Mouse (Mus musculus): ENCODE measurements at regions not wholly inside any gene's neighbourhood (a gene's known extent, or its start where the extent isn't known, plus 50 kb on each side); places are given as distances from the start of the nearest gene placed in this dataset.

DNA sequence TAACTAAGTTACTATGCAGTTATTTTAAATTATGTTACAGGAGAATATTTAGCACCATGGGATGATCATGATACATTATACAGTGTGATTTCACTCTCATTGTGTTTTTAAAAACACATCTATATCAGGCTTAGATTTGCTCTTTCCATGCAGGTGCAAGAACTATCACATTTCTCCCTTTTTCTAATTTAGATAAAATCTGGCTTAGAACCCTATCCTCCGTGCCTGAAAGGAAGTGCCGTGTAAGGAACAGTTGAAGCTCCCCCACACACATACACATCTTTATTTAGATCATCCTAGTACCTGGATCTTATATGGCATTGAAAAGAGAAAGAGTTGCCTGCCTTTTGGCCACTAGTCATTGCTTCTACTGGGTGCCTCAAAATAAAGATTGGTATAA is 925.0 kb upstream of the Gm7489 start:
- DNase-seq: no peak

DNA sequence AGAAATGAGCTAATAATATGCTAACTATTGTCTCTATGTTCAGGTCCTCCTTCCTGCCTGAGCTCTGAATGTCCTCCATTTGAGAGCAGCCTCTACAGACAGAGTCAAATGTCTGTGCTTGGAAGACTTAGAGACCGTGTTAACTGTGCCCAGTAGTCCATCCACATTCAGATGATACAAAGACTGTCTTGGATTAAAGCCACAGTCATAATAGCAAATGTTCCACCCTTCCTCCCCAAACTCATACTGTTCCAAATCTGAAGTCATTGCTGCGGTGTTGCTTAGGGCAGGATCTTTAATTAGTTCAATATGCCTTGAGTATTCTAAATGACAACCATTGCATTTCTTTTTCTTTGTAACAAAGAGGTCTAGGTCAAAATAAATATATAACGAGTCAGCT is 923.2 kb upstream of the Gm7489 start:
- DNase-seq: no peak

DNA sequence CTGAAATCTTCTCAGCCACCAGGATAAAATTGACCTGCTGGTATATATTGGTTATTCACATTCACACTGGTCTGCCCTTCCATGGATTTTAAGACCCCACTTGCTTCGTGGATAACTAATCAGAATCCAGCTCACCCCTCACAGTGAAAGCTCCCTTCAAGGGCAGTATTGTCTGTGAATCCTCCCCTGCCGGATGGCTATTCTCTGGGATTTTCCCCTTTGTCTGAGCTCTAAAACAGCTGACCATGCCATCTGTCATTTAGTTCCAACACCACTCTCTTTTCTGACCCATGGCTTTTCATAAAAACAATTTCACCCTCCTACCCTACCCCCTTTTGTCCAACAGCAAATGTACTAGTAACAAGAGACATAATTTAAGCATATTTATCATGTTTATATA is 920.8 kb upstream of the Gm7489 start:
- DNase-seq: no peak

DNA sequence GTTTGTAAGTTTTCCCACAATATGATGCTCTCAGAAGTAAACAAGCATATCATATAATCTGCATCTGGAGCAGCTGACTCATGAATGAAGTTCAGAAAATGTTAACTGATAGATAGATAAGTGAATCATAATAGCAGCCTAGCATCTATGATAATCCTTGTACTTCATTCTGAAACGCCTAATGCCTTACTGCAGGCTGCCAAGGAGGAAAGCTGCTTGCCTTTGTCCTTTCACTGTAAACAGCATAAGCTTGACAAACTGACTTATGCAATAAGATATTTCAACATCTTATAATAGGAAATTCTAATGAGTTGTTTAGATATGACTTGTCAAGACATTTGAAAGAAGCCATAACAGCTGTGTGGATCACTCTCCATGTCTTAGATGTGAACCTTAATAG is 920.3 kb upstream of the Gm7489 start:
- DNase-seq: no peak

DNA sequence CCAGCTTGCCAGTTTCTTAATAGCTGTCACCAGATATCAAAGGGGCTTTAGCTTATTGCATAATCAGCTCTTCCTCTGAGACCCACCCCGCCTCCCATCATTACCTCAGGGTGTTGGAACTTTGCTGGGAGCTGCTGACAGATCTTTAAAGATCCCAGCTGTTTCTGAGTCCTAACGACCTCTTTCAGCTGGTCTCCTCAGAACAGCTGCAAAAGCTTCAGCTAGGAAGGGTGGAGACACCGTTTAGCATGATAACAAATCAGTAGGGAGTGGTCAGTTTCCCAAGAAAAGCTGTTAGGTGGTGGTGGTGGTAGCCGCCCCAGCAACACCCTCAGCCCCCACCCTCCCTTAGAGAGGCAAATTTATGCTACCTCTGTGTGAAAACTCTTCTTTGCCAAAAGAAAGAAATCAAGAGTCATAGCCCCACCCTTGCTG is 916.9 kb upstream of the Gm7489 start:
- DNase-seq: peak; percentile 5 to 37

DNA sequence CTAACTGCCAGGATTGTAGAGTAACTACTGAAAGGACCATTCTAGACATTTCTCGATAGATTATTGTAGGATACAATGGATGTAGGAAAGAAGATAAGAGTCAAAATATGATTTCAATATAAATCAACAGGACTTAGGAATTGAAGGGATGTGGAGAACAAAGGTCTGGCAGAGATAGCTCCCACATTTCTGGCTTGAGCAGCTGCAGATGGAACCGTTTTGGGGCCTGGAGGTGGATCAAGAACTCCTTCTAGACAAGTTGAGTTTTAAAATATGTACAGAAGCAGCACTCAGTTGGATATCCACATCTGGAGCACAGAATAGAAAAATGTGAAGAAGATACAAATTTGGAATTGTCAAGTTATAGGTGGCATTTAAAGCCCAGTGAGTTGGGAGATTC is 901.9 kb upstream of the Gm7489 start:
- no peak for DNase-seq

DNA sequence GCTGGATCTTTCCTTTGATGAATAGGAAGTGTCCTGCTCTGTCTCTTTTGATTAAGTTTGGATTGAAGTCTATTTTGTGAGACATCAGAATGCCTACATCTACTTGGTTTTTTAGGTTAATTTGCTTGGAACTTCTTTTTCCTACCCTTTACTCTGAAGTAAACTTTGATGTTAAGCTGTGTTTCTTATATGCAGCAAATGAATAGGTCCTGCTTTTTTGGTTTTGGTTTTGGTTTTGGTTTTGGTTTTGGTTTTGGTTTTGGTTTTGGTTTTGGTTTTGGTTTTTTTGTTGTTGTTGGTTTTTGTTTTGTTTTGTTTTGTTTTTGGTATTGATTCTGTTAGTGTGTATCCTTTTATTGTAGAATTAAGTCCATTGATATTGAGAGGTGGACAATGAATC is 894.1 kb upstream of the Gm7489 start:
- DNase-seq: no peak

DNA sequence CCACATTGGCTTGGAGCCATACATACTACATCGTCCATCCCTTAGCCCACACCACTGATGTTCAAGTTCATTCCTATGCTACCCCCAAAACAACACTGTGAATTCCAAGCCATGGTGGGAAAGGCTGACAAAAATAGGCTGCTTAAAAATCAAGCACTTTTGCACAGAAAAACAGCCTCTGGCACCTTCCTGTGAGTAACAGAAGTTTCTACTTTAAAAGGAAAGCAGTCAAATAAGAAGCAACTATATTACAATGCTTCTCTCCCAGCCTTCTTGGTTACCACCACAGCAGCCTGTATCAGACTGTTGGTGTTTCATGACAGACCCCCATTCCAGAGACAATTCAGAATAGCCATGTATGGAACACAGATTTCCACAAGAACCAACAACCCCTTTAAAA is 890.4 kb upstream of the Gm7489 start:
- no peak for DNase-seq

DNA sequence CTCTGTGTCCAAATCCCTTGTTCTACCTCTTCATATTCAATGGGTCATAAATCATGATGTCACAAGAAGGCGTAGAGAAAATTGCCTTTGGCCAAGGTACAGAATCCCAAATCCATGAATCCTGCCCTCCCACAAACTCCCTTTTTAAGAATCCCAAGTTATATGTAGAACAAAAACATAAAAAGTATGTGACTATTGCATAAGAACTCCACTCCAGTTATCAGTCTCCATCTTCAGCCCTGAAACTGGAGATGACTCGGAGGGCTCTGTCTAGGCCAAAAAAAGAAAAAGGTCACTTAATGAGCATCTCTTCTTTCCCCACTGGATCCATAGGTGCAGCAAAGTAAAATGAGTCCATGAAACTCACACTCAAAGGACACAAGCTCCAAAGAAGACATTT is 885.5 kb upstream of the Gm7489 start:
- no peak for DNase-seq

DNA sequence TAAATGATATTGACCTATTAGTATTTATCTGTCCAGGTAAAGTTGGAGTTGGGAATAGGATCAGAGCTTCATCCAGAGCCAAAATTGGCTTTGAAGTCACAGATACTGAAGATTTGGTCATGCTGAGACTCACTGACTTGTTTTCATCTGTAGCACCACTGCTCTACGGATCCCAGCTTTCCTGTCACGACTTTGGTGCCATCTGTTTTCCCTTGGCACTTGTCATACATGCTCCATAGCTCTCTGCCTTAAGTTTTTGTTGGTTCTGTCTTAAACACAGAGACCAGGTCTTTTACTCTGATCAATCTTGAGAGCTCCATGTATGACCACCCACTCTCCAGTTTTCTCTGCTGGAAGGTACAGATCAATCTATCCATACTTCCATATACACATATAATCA is 884.9 kb upstream of the Gm7489 start:
- no peak for DNase-seq

DNA sequence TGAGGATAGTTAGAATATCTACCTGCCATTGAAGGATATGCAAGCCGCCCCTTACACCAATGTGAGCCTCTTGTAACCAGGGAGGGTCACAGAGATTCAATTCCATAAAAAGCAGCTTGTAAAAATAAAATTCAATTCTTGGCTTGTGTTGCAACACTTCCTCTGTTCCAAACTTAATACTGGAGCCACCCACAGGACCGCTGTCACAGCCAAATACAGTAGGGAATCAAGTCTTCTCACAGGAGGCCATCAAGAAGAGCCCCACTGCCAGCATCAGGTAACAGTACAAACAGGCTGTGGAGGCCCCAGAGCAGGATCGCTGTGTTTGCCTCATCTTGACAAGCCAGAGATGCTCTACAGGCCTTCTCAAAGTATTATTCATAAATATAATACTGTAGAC is 883.3 kb upstream of the Gm7489 start:
- DNase-seq: no peak

DNA sequence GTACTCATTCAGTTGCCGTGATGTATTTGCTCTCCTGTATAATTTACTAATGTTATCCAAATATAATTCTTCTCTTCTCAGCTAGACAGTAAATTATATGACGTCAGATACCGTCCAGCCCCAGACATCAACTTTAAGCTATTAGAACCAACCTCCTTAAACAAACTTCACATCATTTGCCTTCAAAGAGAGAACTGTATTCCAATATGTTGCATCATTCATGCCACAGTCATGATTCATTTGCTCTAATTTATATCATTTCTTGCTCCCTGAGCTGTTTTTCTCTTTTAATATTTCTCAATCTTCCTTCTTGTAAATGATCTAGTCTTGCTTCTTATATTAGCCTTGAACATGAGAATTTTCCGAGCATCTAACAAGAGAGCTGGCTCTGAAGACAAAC is 882.7 kb upstream of the Gm7489 start:
- DNase-seq: no peak

DNA sequence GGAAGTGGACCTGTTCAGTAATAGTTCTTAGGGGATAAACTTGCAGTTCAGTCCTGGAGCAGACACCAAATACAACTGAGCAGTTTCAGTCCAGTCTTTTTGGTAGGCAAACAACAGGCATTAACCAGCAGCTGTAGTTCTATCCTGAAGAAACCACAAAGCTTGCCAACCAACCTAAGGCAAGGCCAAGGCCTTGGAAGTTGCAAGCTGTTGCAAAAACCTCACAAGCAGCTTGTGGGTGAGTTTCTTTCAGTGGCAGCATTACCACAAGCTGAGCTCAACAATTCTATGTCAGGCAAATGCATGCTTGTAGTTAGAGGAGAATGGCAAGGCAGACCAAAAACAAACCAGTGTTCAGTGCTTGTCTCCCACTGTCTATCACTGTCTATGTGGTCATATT is 880.6 kb upstream of the Gm7489 start:
- DNase-seq: no peak

DNA sequence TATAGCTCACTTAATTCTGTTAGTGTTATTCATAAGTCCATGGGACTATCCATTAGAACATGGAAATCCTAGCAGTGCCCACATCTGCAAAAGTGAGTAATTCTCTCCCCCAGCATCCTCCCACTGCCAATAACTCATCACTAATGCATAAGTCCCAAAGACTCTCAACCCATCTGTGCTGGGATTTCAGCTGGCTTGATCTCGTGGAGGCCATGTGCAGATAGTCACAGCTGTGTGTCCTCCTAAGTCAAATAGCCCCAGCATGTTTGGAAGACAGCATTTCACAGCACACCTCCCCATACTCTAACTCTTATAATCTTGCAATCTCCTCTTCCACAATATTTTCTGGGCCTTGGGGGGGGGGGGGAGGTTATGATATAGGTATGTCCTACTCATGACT is 877.9 kb upstream of the Gm7489 start:
- DNase-seq: no peak

DNA sequence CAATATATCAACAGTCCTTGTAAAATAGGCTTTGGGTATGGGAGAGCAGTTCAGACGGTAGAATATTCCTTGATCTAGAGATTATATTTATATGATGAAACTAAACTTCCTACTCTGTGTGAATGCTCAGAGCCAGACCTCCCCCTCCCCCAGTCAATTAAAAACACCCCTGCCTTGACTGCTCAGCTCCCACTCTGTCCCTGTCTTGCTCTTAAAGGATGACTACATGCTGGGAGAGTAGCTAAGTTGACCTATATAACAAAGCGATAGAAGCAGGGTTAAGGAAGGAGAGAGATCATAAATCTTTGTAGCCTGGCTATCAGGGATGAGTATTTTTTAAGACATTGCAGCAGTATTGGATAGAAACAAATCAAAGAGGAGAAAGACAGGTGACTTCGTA is 875.4 kb upstream of the Gm7489 start:
- DNase-seq: no peak
